Mouse (Mus musculus) left cerebral cortex, adult 11 months (tissue): Measurements from ENCODE around the gene Capn2.

Source experiments
- DNase-seq: peaks from one replicate; pipeline ENCODE4 v3.0.0; 2022; ENCODE audit warnings: low spot score

The Capn2 gene

DNA sequence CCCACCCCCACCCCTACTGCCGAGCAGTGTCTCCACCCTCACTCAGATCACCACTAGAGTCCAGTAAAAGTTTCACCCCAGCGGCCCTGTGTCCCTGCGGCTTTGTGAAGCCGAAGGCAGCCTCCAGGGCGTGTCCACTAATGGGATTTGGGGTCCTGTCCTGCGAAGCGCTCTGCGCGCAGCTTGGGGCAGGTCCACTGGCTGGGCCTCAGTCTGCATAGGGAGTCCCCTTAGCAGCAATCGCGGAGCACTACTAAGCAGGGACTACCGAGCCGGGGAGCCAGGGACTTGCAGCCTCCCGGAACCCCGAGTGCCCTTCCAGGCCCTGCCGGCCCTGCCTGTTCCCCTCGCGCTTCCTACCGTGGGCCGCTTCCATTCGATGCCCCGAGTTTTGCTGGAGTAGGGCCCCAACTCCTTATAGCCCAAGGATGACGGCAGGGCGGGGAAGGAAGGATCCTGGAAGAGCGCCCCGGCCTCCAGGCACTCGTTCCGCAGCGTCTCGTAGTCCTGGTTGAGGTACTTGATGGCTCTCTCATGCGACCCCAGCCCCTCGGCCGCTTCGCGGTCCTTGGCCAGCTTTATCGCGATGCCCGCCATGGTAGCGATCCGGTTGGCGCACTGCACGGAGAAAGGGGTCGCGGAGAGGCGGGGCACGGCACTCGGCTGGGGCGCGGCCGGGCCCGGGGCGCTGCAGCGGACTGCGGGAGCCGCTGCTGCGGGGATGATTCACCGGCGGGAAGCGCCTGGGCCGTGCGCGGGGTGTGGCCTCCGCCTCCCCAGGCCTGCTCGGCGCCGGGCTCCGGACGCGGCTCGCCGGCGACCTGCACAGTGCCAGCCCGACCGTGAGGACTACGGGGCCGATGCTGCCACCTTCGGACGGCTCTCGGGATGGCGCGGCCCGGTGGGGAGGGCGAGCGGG is at the start of gene Capn2:
Gene Capn2, minus strand, starts transcription at position 851 of the 919 bp plus-strand sequence.
- DNase-seq = peak; percentile 53

DNA sequence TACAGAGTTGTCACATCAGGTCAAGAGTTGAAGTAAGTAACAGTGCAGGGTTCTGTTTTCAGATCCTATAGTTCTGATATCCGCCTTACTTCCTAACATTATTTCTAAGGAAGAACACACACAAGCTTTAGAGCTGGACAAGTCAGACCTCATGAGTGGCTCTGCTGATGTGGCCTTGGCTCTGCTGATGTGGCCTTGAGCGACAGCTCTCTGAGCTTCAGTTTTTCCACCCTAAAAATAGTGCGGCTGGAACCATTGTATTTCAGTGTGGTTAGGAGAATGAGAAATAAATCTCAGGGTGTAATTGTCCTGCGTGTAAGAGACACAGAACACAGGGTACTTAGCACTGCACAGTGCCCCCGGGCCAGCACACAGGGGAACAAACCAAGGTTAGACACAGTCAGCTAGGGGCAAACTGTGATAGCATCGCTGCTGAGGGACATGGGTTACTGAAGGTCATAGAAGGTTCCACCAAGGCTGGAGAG is 48.0 kb upstream of the Capn2 start:
- DNase-seq = no peak

DNA sequence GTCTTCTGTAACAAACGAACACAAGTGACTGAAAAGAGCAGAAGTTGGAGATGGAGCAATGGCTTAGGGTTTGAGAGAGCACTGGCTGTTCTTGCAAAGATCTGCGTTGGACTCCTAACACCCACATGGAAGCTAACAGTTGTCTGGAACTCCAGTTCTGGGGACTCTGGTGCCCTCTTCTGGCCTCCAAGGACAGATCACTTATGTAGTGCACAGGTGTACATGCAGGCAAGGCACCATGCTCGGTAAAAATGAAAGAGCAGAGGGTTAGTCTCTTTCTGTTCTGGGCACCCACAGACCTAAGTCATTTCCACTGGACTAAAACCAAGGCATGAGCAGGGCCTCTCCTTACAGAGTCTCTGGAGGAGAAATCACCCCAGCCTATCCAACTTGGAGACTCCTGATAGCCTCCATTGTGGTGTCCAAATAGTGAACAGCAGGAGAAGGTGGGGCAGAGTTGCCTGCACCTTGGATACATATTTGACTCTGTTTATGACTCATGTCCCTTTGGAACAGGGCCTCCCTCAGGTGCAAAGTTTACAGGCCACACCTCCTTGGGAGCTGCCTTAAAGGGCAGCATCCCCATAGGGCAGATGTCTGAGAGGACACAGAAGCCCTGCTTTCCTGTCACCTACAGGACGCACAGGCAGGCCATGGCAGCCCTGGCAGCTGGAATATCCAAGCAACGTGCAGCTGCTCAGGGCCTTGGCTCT is 47.2 kb upstream of the Capn2 start, which contains the start of gene Capn8:
Gene Capn8, plus strand, starts transcription at position 600 of the 713 bp plus-strand sequence.
- DNase-seq = no peak

DNA sequence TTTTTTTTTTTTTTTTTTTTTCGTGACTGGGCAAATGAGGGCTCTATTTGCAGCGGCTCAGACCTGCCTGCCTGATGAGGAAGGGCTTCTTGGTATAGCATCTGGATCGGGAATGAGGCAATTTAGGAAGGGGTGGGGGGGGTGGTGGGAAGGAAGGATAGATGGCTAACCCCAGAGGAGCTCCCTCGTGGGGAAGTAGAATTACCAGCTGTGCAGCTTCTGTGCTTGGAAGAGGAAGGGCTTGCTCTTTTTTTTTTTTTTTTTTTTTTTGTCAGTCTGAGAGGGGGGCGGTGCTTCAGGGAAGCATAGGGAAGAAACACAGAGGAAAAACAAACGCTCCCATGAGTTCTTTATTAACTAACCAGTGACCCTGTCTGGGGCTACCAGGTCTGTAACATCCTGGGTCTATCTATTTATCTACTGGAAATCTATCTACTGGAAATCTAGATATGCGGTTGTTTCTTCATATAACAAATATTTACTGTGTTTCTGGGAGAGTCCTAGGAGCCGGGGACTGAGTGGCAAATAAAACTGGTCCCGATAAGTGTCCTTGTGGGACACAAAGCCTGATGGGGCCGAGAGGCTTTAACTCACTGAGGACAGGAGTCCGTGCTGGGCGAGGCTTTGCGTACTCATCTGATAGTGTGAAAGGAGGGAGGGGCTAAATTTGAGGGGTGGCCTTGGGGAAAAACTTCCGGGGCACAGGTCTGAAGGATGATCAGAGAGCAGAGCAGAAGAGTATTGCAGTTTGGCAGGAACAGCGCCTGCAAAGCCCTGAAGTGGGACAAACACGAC is 45.4 kb upstream of the Capn2 start:
- no peak for DNase-seq

DNA sequence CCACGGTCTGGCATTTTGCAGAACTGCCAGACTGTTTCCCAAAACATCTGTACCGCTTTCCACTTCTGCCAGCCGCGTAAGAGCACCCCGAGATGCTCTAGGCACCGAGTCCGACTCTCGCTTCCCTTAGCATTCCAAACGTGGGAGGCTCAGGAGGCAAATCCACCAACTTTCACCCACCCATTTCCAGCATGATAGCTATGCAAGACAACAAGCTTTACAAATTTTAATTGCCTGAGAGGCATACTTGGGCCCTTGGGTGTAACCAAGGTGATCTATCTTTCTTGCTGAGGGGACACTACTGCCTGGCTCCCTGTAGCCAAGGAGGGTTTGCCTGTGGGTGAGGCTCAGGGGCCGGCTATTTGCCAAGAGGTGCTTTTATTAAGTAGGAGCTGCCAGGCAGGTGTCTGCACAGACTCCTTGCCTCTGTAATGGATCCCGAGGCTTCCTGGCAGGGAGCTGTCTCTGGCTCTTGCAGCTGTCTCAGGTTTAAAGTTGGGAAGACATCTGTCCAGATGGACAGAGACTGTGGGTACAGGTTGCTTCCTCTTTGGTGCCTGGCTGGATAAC is 44.6 kb upstream of the Capn2 start:
- no peak for DNase-seq

DNA sequence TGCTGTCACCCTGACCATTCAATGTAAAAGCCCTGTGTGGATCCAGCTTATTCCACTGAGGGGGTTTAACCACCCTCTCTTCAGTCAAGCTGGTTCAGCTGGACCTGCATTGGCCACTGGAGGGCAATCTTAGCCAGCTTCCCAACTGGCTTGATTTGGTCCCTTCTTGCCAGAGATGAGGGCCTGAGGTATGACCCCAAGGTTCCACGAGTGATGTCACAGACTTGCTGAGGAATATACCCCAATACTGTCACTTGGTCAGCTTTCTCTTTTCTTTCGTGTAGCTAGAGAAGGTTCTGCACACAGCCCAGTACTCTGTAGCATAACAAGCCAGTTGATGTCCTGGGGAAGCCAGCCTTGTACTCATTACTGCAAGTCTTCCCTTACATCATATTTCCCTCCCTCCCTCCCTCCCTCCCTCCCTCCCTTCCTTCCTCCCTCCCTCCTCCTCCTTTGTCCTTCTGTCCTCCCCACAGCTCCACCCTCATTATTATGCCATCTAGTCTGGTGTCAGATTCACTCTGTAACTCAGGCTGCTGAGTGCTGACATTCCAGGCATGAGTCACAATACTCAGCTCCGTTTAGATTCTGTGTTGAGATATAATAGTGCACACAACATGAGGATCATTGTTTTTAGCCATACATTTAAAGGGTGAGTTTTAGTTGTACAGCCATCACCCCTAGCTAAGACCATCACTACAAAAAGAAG is 43.1 kb upstream of the Capn2 start:
- DNase-seq = no peak

DNA sequence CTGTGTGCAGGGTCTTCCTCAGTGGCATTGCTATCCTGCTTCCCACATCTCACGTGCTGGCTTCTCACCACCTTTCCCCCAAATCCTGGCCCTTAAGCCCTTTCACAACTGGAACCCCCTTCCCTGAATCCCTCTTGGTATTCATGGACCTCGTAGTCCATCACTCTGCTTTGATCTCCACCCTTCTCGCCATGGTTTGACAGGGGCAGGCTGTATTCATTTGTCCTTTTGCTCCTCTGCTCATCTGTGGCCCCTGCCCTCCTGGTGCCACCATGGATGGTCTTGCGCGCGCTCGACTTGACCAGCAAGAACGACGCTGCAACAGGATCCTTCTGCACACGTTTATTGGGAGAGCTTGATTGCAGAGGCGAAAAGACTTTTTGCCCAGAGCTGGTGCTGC is 42.1 kb upstream of the Capn2 start:
- DNase-seq = no peak

DNA sequence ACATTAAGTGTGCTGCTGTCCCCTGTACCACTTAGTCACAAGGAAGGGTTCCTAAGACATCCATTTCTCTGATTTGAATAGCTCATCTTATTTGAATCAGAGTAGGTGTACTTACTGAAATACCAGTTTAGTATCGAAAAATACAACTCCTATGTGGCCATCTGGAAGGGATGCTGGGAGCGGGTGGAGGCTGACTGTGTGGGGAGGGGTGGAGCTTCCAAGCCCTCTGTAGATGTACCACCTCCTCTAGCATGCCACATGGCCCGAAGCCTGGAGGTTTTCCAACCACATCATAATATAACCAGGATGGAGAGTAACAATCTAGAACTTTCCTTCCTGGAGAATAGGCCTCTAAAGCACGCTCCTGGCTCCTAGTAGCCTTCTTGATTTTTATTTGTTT is 40.9 kb upstream of the Capn2 start:
- DNase-seq = no peak

DNA sequence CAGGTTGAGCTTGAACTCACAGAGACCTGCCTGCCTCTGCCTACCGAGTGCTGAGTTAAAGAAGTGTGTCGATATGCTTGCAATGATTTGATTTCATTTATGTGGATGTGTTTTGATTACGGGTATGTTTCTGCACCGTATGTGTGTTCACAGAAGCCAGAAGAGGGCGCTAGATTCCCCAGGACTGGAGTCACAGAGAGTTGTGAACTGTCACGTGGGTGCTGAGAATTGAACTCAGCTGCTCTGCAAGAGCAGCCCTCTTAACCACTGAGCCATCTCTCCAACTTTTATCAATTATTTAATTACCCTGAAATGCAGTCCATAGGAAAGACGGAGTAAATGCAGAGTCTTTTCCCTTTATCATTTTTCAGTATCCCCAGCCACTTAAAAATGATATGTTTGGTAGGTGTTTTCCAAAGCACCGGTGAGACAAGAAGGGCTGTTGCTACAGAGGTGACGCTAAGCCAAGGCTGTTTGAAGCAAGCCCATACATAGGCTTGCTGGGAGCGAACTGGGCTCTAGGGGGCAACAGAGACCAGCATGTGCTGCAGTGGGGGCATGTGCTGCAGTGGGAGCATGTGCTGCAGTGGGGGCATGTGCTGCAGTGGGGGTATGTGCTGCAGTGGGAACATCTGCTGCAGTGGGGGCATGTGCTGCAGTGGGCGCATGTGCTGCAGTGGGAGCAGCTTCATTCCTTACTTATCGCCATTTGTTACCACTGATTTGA is 36.4 kb upstream of the Capn2 start:
- DNase-seq = no peak

DNA sequence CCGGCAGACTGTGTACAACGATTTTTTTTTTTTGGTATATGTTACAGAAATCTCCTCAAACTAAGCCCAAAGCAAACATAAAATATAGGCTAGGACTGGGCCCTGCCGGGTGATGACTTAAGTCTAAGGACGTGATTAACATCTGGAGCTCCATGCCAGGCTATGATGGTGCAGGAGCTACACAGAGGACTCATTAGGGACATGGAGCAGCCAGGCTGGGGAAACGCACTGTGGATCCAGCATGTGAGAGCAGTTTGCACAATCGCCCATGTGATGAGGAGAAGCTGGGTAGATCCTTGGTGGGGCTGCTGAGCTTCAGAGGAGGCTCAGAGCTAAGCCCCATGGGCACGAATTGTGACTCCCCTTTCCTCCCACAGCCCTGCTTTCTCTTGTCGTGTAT is 33.4 kb upstream of the Capn2 start:
- no peak for DNase-seq

DNA sequence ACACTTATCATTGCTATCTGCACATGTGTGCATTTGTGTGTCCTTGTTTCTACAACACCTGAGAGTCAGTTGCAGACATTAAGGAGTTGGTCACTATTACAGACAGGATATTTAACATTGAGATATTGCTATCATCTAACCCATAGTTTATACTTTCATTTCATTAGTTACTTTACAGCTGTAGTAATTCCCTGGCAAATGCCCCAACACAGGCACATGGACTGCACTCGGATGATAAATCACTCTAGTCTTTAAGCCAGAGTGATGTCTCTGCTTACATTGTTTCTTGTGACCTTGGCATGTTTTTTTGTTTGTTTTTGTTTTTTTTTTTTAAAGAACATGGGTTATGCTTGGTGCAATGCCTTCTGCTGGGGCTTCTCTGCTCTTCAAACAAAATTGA is 26.5 kb upstream of the Capn2 start:
- DNase-seq = no peak

DNA sequence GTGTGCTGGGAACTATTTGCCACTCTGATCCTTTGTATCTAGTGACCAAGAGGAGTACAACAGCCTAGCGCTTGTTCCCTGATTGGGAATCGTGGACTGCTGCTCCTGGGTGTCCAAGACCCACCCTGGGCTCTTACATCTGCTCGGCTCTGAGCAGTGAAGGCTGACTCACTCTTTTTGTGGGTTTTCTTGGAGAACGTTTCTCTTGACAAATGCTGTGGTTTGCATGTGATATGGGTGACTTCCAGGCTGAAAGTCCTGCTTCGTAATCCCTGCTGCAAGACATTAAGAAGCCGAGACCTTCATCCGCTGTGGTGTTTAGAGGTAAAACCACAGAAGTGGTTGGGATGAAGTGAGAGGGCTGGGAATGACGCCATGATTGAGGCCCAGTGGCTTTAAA is 25.7 kb upstream of the Capn2 start:
- DNase-seq = no peak

DNA sequence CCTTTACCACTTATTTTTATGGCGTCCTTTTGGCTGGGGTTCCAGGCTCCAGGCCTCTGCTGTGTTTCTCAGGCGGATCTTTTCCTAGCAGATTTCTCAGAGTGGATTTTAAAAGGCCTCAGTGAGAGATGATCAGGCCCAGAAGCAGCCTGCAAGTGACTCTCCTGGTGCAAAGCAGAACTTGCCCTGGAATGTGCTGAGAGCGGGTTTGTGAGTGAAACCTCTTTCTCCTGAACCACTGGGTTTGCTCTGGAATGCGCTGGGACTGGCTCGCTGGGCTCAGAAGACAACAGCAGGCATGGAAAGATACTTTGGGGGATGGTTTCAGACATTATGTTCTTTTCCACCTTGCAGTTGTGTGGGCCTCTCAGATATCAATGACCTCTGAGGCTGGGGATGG is 24.7 kb upstream of the Capn2 start:
- no peak for DNase-seq

DNA sequence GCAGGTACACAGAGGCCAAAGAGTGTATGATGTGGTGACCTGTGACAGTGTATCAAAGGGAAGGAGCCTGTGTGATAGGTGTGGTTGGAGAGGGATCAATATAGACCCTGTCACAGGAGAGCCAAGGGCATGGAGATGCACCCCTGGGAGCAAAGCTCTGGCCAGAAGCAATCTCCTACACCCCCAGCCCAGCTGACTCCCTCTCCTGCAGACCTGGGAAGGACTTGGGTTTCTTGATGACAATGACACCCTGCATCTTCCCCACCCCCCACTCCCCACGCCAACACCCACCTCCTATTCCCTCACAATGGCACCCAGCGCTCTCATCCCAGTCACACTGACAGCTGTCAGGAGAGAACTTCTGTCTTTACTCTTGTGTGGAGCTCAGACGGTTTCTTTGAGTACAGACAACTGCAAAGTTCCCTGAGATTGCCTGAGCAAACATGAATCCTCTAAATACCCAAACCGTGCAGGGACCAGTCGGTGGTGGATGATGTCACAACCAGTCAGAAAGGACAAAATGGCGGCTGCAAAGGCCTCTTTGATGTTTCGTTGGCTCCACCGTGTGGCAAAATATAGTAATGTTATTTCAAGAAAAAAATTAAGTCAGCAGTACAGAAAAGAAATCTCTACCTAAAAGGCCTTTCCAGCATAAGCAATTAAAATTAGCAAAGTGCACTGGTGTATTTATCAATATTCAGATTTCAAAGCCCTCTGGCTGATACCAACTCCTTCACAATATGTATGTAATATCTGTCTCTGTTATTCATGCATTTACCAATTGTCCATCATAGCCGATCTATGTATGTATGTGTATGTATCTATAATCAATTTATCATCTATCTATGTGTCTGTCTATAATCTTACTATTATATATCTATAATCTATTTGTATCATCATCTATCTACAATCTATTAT is 21.9 kb upstream of the Capn2 start:
- peak; percentile 82 for DNase-seq

DNA sequence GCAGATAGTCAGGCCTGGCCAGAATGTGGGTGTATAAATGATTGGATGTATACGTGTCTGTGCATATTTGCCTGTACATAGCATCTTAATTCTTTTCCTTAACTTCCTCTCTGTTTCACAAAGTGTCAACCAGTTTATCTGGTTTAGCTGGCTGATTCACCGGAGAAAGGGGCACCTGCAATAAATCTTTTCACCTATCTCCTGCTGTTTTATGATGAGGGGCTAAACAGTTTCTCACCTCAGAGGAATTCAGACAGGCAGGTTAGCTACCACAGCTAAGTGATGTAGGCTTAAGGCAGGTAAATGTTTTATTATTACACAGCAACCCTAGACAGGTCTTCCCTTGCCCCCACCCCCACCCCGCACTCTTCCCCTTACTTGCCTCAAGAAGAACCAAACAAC is 17.7 kb upstream of the Capn2 start:
- no peak for DNase-seq

DNA sequence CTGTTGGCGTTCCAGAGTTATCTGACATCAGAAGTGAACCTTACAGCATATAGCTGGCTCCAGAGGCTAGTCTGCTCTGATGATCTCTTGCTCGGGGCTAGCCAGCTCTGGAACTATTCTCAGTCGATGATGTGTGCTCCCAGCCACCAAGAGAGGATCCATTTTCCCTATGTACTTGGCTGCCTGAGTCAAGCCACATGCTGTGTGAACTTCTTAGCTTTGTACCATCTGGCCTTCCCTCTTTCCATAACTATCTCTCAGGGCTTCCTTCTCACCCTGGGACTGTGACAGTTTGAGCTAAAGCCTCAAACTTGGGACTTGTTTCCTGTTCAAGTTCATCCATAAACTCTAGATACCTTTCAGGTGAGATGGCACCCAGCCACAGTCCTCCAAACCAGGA is 16.2 kb upstream of the Capn2 start:
- DNase-seq = no peak

DNA sequence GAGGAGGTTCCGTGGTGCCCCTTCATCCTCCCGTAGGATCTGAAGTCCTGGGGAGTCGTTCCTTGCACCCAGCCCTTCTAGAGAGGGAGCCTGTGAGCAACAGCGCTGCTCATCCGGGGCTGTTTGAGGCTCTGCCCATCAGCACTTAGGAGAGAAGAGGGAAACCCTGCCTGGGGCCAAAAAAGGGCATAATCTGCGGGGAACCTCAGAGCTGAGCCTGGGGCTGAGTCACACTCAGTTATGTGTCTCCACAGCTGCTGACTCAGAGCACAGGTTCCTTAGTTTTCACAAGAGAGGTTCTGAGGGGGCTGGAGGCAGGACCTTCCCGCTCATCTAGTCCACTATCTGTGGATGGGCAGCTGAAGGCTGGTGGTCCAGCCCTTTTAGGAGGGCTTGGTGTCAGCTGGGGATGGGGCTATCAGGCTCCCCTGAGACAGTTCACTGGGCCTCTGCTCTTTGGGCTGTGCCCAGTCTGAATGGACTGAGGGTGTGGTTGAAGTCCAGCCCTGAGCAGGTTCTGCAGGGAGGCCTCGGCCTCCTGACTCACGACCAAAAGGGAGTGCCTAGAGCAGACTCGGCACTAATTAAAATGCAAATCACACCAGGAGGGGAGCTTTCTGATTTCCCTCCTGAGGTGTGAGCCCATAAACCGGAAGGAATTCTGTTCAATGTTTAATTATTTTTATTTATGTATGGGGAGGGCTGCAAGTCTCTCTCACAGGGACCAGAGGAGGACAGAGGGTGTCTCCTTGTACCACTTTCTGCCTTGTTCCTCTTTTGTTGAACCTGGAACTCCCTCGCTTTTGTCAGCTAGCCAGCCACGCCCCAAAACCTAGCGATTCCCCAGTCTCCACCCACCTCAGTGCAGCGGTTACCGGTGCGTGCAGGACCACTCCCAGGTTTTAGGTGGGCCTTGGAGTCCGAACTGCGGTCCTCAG is 10.8 kb upstream of the Capn2 start:
- DNase-seq = no peak

DNA sequence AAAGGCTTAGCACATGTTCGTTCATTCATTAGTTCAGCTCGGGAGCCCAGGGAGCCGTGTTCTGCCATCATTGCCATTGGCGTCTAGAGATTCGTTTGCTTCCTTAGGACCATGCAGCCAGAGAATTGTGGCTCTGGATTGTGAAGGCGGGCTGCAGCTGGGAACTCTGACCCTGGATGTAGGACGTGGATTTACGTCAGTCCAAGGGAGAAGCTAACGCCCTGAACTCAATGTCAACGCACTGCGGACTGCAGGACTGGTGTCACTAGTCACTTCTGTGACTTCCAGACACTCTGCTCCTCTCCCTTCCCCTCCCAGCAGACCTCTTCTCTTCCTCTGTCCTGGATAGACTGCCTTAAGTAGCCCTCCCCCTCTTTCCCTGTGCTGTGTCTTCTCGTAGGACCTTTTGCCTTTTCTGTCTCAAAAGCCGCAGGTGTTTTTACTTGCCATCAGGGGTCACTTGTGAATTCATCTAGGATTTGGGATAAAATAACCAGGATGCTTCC is 9.9 kb upstream of the Capn2 start:
- no peak for DNase-seq
